Mouse (Mus musculus) forebrain, postnatal 0 days (tissue): ENCODE results near the gene Stag3. TPM values are rescaled to one million over a fixed set of nuclear protein-coding genes. Genes with fewer than 3 reads are reported as not detected.
A peak's percentile ranks its signal among the peaks of the same experiment; 100 is the strongest.

Source experiments
- ATAC-seq: fragments of 200-750 bp; cut with Nextera tagmentation; 2 replicates; pipeline ENCODE4 v1.8.0; 2017; ENCODE audit warnings: mild to moderate bottlenecking, moderate library complexity
- DNase-seq: peaks from one replicate; pipeline ENCODE4 v3.0.0-alpha.2; 2015
- H3K27ac ChIP-seq: fragments of 300-500 bp; sonication (generic); 2 replicates; pipeline ENCODE4 v1.5.1; 2014; ENCODE audit warnings: low read depth, mild to moderate bottlenecking, antibody characterized with exemption, low read length, moderate library complexity, mixed read lengths
- H3K27me3 ChIP-seq: fragments of 300-500 bp; sonication (generic); 2 replicates; pipeline ENCODE4 v1.6.1; 2014; ENCODE audit warnings: mild to moderate bottlenecking, low read length, mixed read lengths; ENCODE audit not compliant: insufficient read depth
- H3K36me3 ChIP-seq: fragments of 300-500 bp; sonication (generic); 2 replicates; pipeline ENCODE4 v1.6.1; 2014; ENCODE audit warnings: mild to moderate bottlenecking, moderate library complexity; ENCODE audit not compliant: insufficient read depth
- H3K4me1 ChIP-seq: fragments of 300-500 bp; sonication (generic); 2 replicates; pipeline ENCODE4 v1.6.1; 2014; ENCODE audit warnings: antibody characterized with exemption; ENCODE audit not compliant: insufficient read depth
- H3K4me2 ChIP-seq: fragments of 300-500 bp; sonication (generic); 2 replicates; pipeline ENCODE4 v1.6.1; 2014; ENCODE audit warnings: low read depth, mild to moderate bottlenecking, moderate library complexity
- H3K4me3 ChIP-seq: fragments of 300-500 bp; sonication (generic); 2 replicates; pipeline ENCODE4 v1.5.1; 2014; ENCODE audit warnings: low read depth, low read length, mixed read lengths
- H3K9ac ChIP-seq: fragments of 300-500 bp; sonication (generic); 2 replicates; pipeline ENCODE4 v1.6.1; 2014; ENCODE audit warnings: mild to moderate bottlenecking
- H3K9me3 ChIP-seq: fragments of 300-500 bp; sonication (generic); 2 replicates; pipeline ENCODE4 v1.6.1; 2016; ENCODE audit warnings: low read length
- CTCF ChIP-seq: sonication (generic); IDR thresholded peaks from 2 replicates; pipeline ENCODE4 v1.5.1; 2016; ENCODE audit warnings: antibody characterized with exemption, control low read depth, low read depth
- WGBS: fragments of 180-500 bp; shearing (Covaris S2); extraction: QIAGEN DNeasy Blood & Tissue Kit; methylation state at CpG from one replicate; pipeline ENCODE4 v1.1.7; 2014; 5-methylcytosine and 5-hydroxymethylcytosine counted together
- polyA plus RNA-seq: library from polyadenylated mRNA; unstranded; fragments of >200 nt; fragmentation: Nextera tagmentation; extraction: Ambion mirVana; gene quantifications from 2 replicates; pipeline ENCODE4 v1.2.1, GENCODE M21; 2015
- total RNA-seq: library from RNA; depleted of rRNA; stranded (reverse); fragments of >200 nt; gene quantifications from 2 replicates; pipeline ENCODE4 v1.2.3, GENCODE M21; 2014

Gene Stag3
- total and polyA plus RNA-seq, 2 experiments from 2014 or later = 5.5 to 16.9 TPM

DNA sequence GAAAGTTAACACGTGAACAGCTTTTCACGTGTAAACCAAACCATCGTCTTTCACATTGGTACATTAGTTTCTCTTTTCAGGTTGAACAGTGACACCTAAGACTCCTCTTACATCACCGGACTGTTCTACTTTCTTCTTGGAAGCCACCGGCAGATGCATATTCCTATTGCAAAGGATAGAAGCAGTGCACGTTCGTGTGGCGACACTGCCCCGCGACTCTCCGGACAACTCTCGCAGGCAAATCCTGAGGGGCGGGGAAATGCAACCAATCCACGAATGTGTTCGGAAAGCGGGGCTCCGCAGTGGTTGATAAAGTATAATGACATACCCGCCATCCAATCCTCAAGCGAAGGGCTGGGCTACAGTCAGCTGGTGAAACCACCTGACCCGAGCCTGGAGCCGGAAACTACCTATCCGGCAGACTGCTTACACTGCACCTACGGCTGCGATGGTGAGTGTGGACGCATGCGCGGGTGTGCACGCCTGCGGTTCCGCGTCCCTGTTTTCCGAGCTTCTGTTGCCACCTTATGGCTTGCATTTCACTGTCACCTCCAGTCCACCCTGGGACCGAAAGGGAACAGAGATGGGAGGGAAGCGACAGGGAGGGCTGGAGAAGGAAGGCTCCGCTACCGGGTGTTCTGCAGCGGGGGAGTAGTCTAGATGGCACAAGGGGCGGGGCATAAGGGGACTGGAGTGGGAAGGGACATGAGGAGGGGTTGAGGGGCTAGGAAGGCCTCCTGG, 24.5 kb upstream of the Stag3 start, which contains the start of gene Lamtor4:
Gene Lamtor4, plus strand, starts transcription at position 130 of the 741 bp plus-strand sequence.
- peak within 1 kb of the TSS; percentile 69 for H3K4me3 ChIP-seq
- H3K36me3 ChIP-seq = peaks cover 22% of the 10 kb centered on the region
- peaks cover 5% of the 10 kb centered on the region for H3K4me1 ChIP-seq
- peak within 1 kb of the TSS; percentile 75 for H3K4me2 ChIP-seq
- TF ChIP-seq CTCF = peak; percentile 51
- H3K27ac ChIP-seq = peak within 1 kb of the TSS; percentile 88
- peak within 1 kb of the TSS; percentile 80 for H3K9ac ChIP-seq
- no peaks in the 10 kb centered on the region for H3K27me3 ChIP-seq
- DNase-seq (peak; percentile 96), ATAC-seq (peak; percentile 100)
- under 1% methylated on average over 38 of the region's 38 CpGs for WGBS
- no peaks in the 10 kb centered on the region for H3K9me3 ChIP-seq

- Histone ChIP-seq H3K9ac (peak overlapping the region; percentile 80), H3K4me2 (peak overlapping the region; percentile 75), H3K9me3 (no peaks in the 10 kb centered on the region), H3K4me1 (peaks cover 5% of the 10 kb centered on the region), H3K36me3 (peaks cover 28% of the 10 kb centered on the region), H3K4me3 (peak overlapping the region; percentile 69), H3K27ac (peak overlapping the region; percentile 88), H3K27me3 (no peaks in the 10 kb centered on the region)
- no peak for DNase-seq
- ATAC-seq = no peak
- 15% methylated on average over 7 of the region's 7 CpGs for WGBS
- TF ChIP-seq CTCF = no peak
These were observed 24.0 kb upstream of the Stag3 start for GRCm38 (mm10) chr5:138256094-138256467.

- H3K27ac ChIP-seq = no peak overlapping the region
- no peak overlapping the region for H3K9ac ChIP-seq
- no peak overlapping the region for H3K4me3 ChIP-seq
- H3K9me3 ChIP-seq = no peaks in the 10 kb centered on the region
- H3K36me3 ChIP-seq = peaks cover 38% of the 10 kb centered on the region
- H3K4me2 ChIP-seq = no peak overlapping the region
- no peak for TF ChIP-seq CTCF
- H3K27me3 ChIP-seq = no peaks in the 10 kb centered on the region
- WGBS = 91% methylated on average over 10 of the region's 10 CpGs
- DNase-seq = no peak
- ATAC-seq = no peak
- H3K4me1 ChIP-seq = peaks cover 5% of the 10 kb centered on the region
These were observed 23.0 kb upstream of the Stag3 start for GRCm38 (mm10) chr5:138256966-138257584.

DNA sequence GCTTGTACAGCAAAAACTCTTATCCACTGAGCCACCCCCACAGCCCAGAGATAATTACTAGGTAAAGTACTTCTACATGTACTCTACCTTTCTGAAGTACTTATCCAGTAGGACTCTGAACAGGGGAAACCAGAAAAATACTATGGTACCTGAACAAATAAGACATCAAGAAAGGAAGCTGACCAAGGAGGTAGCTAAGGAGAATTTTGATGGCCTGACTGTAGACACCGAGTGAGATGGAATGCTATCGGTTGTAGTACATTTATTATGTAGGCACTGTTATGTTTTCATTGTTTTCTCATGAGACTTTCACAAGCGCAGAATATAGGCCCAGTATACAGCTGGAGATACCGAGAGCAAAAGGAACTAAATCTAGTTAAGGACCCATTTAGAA, 22.5 kb upstream of the Stag3 start:
- DNase-seq (no peak), ATAC-seq (no peak)
- H3K4me2 ChIP-seq = no peak overlapping the region
- peaks cover 6% of the 10 kb centered on the region for H3K4me1 ChIP-seq
- TF ChIP-seq CTCF = no peak
- no peak overlapping the region for H3K4me3 ChIP-seq
- no peaks in the 10 kb centered on the region for H3K9me3 ChIP-seq
- H3K27ac ChIP-seq = no peak overlapping the region
- 95% methylated on average over 4 of the region's 4 CpGs for WGBS
- H3K36me3 ChIP-seq = peaks cover 40% of the 10 kb centered on the region
- no peaks in the 10 kb centered on the region for H3K27me3 ChIP-seq
- no peak overlapping the region for H3K9ac ChIP-seq

GRCm38 (mm10) chr5:138258078-138258477, 22.0 kb upstream of the Stag3 start:
- Histone ChIP-seq H3K9ac (no peak overlapping the region), H3K27ac (no peak overlapping the region), H3K4me2 (no peak overlapping the region), H3K4me1 (peaks cover 11% of the 10 kb centered on the region), H3K27me3 (no peaks in the 10 kb centered on the region), H3K4me3 (no peak overlapping the region), H3K9me3 (no peaks in the 10 kb centered on the region), H3K36me3 (peaks cover 40% of the 10 kb centered on the region)
- DNase-seq (no peak), ATAC-seq (no peak)
- TF ChIP-seq CTCF = no peak
- WGBS = 83% methylated on average over 3 of the region's 3 CpGs

- Histone ChIP-seq H3K9me3 (no peaks in the 10 kb centered on the region), H3K4me1 (peaks cover 12% of the 10 kb centered on the region), H3K4me3 (no peak overlapping the region), H3K27ac (no peak overlapping the region), H3K9ac (no peak overlapping the region), H3K27me3 (no peaks in the 10 kb centered on the region), H3K4me2 (no peak overlapping the region), H3K36me3 (peaks cover 40% of the 10 kb centered on the region)
- DNase-seq (no peak), ATAC-seq (no peak)
- 86% methylated on average over 6 of the region's 6 CpGs for WGBS
- TF ChIP-seq CTCF = no peak
These were observed 21.5 kb upstream of the Stag3 start for GRCm38 (mm10) chr5:138258542-138258941.

GRCm38 (mm10) chr5:138258993-138259392, 21.0 kb upstream of the Stag3 start:
- H3K4me1 ChIP-seq = peaks cover 12% of the 10 kb centered on the region
- no peak for TF ChIP-seq CTCF
- DNase-seq (no peak), ATAC-seq (no peak)
- 84% methylated on average over 7 of the region's 7 CpGs for WGBS
- no peaks in the 10 kb centered on the region for H3K27me3 ChIP-seq
- no peaks in the 10 kb centered on the region for H3K9me3 ChIP-seq
- H3K27ac ChIP-seq = no peak overlapping the region
- H3K36me3 ChIP-seq = peaks cover 40% of the 10 kb centered on the region
- no peak overlapping the region for H3K4me2 ChIP-seq
- no peak overlapping the region for H3K9ac ChIP-seq
- H3K4me3 ChIP-seq = no peak overlapping the region
